Comparison of ENCODE assay signal across 8 mouse cellular contexts in the genomic region with DNA sequence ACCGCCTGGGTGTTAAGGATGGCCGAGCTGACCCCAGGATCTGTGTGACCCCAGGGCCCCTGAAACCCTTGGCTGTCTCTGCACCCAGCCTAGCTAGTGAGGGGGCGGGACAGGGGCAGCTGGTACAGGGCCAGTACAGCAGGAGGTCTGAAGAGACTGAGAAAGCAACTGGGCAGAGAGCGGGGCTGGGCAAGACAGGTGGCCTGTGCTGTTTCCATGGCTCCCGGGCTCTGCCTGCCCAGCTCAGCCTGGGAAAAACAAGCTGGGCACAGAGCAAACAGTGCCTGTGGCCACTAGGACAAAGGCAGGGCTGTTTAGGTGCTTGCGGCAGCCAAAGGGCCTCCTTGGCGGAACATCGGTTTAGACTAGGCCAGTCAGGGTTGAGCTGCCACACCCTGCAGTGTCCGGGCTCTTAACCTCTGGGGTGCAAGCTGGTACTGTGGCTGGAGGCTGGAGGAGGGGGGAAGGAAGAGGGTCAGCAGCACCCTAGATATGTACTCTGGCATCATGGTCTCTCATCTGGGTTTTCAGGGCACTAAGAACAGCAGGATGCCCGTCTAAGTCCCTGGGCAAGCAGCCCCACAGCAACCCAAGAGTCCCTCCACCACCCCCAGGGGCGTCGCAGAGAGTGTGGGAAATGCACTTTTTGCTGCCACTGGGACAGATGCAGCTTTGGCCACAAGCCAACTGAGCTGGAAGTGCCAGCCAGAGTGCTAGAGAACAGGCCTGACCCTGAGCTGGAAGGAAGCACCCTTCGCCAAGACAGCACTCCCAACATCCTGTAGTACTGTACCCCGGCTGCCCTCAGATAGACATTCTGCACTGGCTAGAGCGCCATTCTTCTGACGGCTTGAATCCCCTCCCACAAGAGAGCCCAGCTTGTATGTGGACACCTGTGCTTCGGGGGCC. TPM values are rescaled to one million over a fixed set of nuclear protein-coding genes. Genes with fewer than 3 reads are reported as not detected.
DNase-seq lines count a peak whose midpoint lies in the region; ATAC-seq lines count a peak whose summit lies in the region.

No protein-coding gene starts in this region.

- peak; percentile 79 for ATAC-seq in hindbrain, embryonic 13.5 days (ENCODE audit: low FRiP score)
- peak; percentile 76 for ATAC-seq in midbrain, embryonic 13.5 days
- ATAC-seq in granulocyte monocyte progenitor cell, adult 5-6 weeks (replicated peaks; ENCODE audit: poor library complexity, severe bottlenecking): no peak

- WGBS in heart, embryonic 10.5 days: 81% methylated on average over 17 of the region's 17 CpGs
- WGBS in hindbrain, embryonic 13.5 days: 48% methylated on average over 17 of the region's 17 CpGs
- 73% methylated on average over 17 of the region's 17 CpGs for WGBS in midbrain, embryonic 13.5 days

- intact Hi-C loops in heart, postnatal 25 days (cut with DNase I): loop anchor here (1.0 to 5.0 kb wide), 4 partner anchors 15 to 96 kb away; no protein-coding TSS in a partner anchor

- H3K36me3 ChIP-seq in heart, embryonic 10.5 days: no peaks in the 10 kb centered on the region
- no peaks in the 10 kb centered on the region for H3K36me3 ChIP-seq in hindbrain, embryonic 13.5 days
- H3K36me3 ChIP-seq in midbrain, embryonic 13.5 days: no peaks in the 10 kb centered on the region

- DNase-seq in heart, embryonic 10.5 days (ENCODE audit: low spot score): no peak
- no peak for DNase-seq in heart, postnatal 25 days (ENCODE audit: low spot score)
- DNase-seq in brain, adult 2 months (ENCODE audit: low read depth, low spot score): peak; percentile 90
- DNase-seq in layer of hippocampus, adult 9-11 months: peak; percentile 91
- peak; percentile 72 to 82 for DNase-seq in urinary bladder, postnatal 36 days (ENCODE audit: low spot score in 2 of 2)

- peak overlapping the region; percentile 35; the same call in 1 of the 2 replicates for H3K9ac ChIP-seq in hindbrain, embryonic 13.5 days
- peak overlapping the region; percentile 10; the same call in 1 of the 2 replicates for H3K9ac ChIP-seq in midbrain, embryonic 13.5 days (replicated peaks)

- H3K4me1 ChIP-seq in heart, embryonic 10.5 days: peaks cover 24% of the 10 kb centered on the region
- H3K4me1 ChIP-seq in hindbrain, embryonic 13.5 days (replicated peaks): peaks cover 51% of the 10 kb centered on the region
- peaks cover 35% of the 10 kb centered on the region for H3K4me1 ChIP-seq in midbrain, embryonic 13.5 days (replicated peaks)

- H3K4me2 ChIP-seq in hindbrain, embryonic 13.5 days: no peak overlapping the region
- no peak overlapping the region for H3K4me2 ChIP-seq in midbrain, embryonic 13.5 days (replicated peaks)

- peaks cover 57% of the 10 kb centered on the region for H3K27me3 ChIP-seq in heart, embryonic 10.5 days (ENCODE audit: insufficient read depth, poor library complexity, severe bottlenecking)
- H3K27me3 ChIP-seq in hindbrain, embryonic 13.5 days: peaks cover 32% of the 10 kb centered on the region
- H3K27me3 ChIP-seq in midbrain, embryonic 13.5 days: peaks cover 31% of the 10 kb centered on the region

- H3K9me3 ChIP-seq in heart, embryonic 10.5 days: peaks cover 3% of the 10 kb centered on the region; the same call in 1 of the 2 replicates
- H3K9me3 ChIP-seq in hindbrain, embryonic 13.5 days: no peaks in the 10 kb centered on the region
- no peaks in the 10 kb centered on the region for H3K9me3 ChIP-seq in midbrain, embryonic 13.5 days

- no peak overlapping the region for H3K27ac ChIP-seq in heart, embryonic 10.5 days
- peak overlapping the region; percentile 91 for H3K27ac ChIP-seq in hindbrain, embryonic 13.5 days
- H3K27ac ChIP-seq in midbrain, embryonic 13.5 days: peak overlapping the region; percentile 80

- peak overlapping the region; percentile 5; the same call in 1 of the 2 replicates for H3K4me3 ChIP-seq in heart, embryonic 10.5 days
- no peak overlapping the region for H3K4me3 ChIP-seq in hindbrain, embryonic 13.5 days
- no peak overlapping the region for H3K4me3 ChIP-seq in midbrain, embryonic 13.5 days (replicated peaks)

RNA-seq across cellular contexts. Expression of a gene that starts 31.3 kb away (rescaled TPM):
- 0.97 and 4.3 TPM in 2 replicates for polyA plus RNA-seq in heart, embryonic 10.5 days (2016; fragmentation: Nextera tagmentation; extraction: Ambion mirVana)
- total RNA-seq in heart, postnatal 25 days (2021): under 1 TPM; 0.13 to 0.17 TPM
- 40.1 and 47.2 TPM in 2 replicates for polyA plus RNA-seq in hindbrain, embryonic 13.5 days (2015; fragmentation: Nextera tagmentation; extraction: Ambion mirVana)
- 55.9 and 63.4 TPM in 2 replicates for polyA plus RNA-seq in midbrain, embryonic 13.5 days (2015; fragmentation: Nextera tagmentation; extraction: Ambion mirVana)
- not detected in 2 replicates for total RNA-seq in granulocyte monocyte progenitor cell, adult 5-6 weeks (2014; fragmentation: Nextera tagmentation)
- not detected in 2 replicates for total RNA-seq in granulocyte monocyte progenitor cell, adult 5-6 weeks (2017)

Comparison
In these comparisons a context has a peak if more than half of its experiments do, and no peak if none do; other contexts are left out.
1. DNase-seq: peak in brain, adult 2 months (single experiment), layer of hippocampus, adult 9-11 months (single experiment) and urinary bladder, postnatal 36 days (2 of 2); none in heart, embryonic 10.5 days (single experiment) and heart, postnatal 25 days (single experiment).